In genomic region chr11:106816316-106816715, GRCm38 (mm10) we compare ENCODE assay signal across 25 mouse cellular contexts. TPM values are rescaled to one million over a fixed set of nuclear protein-coding genes. Genes with fewer than 3 reads are reported as not detected.
A peak's percentile ranks its signal among the peaks of the same experiment; 100 is the strongest.
DNase-seq lines count a peak whose midpoint lies in the region; ATAC-seq and TF ChIP-seq lines count a peak whose summit lies in the region.
"Had no signal": no experiment of that assay in that cellular context is flagged by ENCODE, and none has a peak within 500 bp of the region (broad histone marks: within the 10 kb centered on the region; RNA-seq: fewer than 3 reads in every experiment).

No protein-coding gene starts in this region.

- no peak overlapping the region for H3K9ac ChIP-seq in hindbrain, embryonic 15.5 days
- no peak overlapping the region for H3K9ac ChIP-seq in hindbrain, embryonic 11.5 days (ENCODE audit: low read depth, low read length)
- no peak overlapping the region for H3K9ac ChIP-seq in lung, embryonic 16.5 days (ENCODE audit: low read length)
- H3K9ac ChIP-seq: limb, embryonic 12.5 days; midbrain, embryonic 12.5 days; neural tube, embryonic 13.5 days had no signal

- ATAC-seq in hindbrain, embryonic 15.5 days (ENCODE audit: low FRiP score, low read depth): no peak
- no peak for ATAC-seq in hindbrain, embryonic 11.5 days (ENCODE audit: low FRiP score)
- peak; percentile 38; the same call in 1 of the 2 replicates for ATAC-seq in lung, embryonic 16.5 days (ENCODE audit: low read depth)
- ATAC-seq: forebrain, embryonic 14.5 days; intestine, postnatal 0 days had no signal

- 75% methylated on average over 7 of the region's 7 CpGs for WGBS in hindbrain, embryonic 15.5 days
- 80% methylated on average over 7 of the region's 7 CpGs for WGBS in hindbrain, embryonic 11.5 days
- WGBS in lung, embryonic 16.5 days: 58% methylated on average over 7 of the region's 7 CpGs

- no peak overlapping the region for H3K4me2 ChIP-seq in hindbrain, embryonic 15.5 days
- H3K4me2 ChIP-seq in hindbrain, embryonic 11.5 days (replicated peaks; ENCODE audit: low read depth, low read length): no peak overlapping the region
- H3K4me2 ChIP-seq in lung, embryonic 16.5 days (ENCODE audit: low read depth, low read length): no peak overlapping the region
- H3K4me2 ChIP-seq: limb, embryonic 12.5 days; liver, embryonic 11.5 days; midbrain, embryonic 12.5 days; neural tube, embryonic 13.5 days had no signal

- peaks cover 15% of the 10 kb centered on the region for H3K4me1 ChIP-seq in hindbrain, embryonic 15.5 days (replicated peaks)
- H3K4me1 ChIP-seq in hindbrain, embryonic 11.5 days (replicated peaks; ENCODE audit: control insufficient read depth, insufficient read depth, low read length): no peaks in the 10 kb centered on the region
- peaks cover 4% of the 10 kb centered on the region; the same call in 1 of the 2 replicates for H3K4me1 ChIP-seq in lung, embryonic 16.5 days (replicated peaks; ENCODE audit: control insufficient read depth, insufficient read depth, low read length)
- H3K4me1 ChIP-seq: hindbrain, embryonic 10.5 days; midbrain, embryonic 12.5 days had no signal

- no peaks in the 10 kb centered on the region for H3K9me3 ChIP-seq in hindbrain, embryonic 15.5 days
- no peaks in the 10 kb centered on the region for H3K9me3 ChIP-seq in hindbrain, embryonic 11.5 days (ENCODE audit: control insufficient read depth, low read length)
- H3K9me3 ChIP-seq in lung, embryonic 16.5 days (ENCODE audit: control insufficient read depth, low read length): no peaks in the 10 kb centered on the region
- H3K9me3 ChIP-seq: G1E; hindbrain, embryonic 10.5 days; limb, embryonic 12.5 days; midbrain, embryonic 12.5 days; neural tube, embryonic 13.5 days had no signal

- no peaks in the 10 kb centered on the region for H3K27me3 ChIP-seq in hindbrain, embryonic 15.5 days
- H3K27me3 ChIP-seq in hindbrain, embryonic 11.5 days (ENCODE audit: control insufficient read depth, insufficient read depth, low read length): no peaks in the 10 kb centered on the region
- no peaks in the 10 kb centered on the region for H3K27me3 ChIP-seq in lung, embryonic 16.5 days (ENCODE audit: control insufficient read depth, insufficient read depth, low read depth, low read length)
- H3K27me3 ChIP-seq: limb, embryonic 12.5 days; midbrain, embryonic 12.5 days; neural tube, embryonic 13.5 days had no signal

- no peak for TF ChIP-seq CTCF in layer of hippocampus, adult 2 months (conservative IDR thresholded peaks at IDR 0.05)

- peak; percentile 46 to 54 for DNase-seq in cerebellum, postnatal 10 days
- DNase-seq in cerebellum, postnatal 4 days (ENCODE audit: low spot score in 2 of 2): no peak
- DNase-seq in hindbrain, embryonic 11.5 days (ENCODE audit: low spot score): no peak
- no peak for DNase-seq in layer of hippocampus, adult 2 months (ENCODE audit: low spot score in 2 of 2)
- no peak for DNase-seq in layer of hippocampus, adult 9-10 months (ENCODE audit: low spot score)
- no peak for DNase-seq in lung, postnatal 36 days
- DNase-seq: adrenal gland, adult 8-10 months; cerebellum, adult 9-11 months; heart, adult 2 months; heart, postnatal 14 days; lung, postnatal 10 days; right cerebral cortex, postnatal 4 days; thymus, adult 18-20 months; thymus, postnatal 25 days had no signal

- H3K36me3 ChIP-seq in hindbrain, embryonic 15.5 days: peaks cover 65% of the 10 kb centered on the region
- H3K36me3 ChIP-seq in hindbrain, embryonic 11.5 days (ENCODE audit: control insufficient read depth, insufficient read depth, low read length): peaks cover 9% of the 10 kb centered on the region
- H3K36me3 ChIP-seq in lung, embryonic 16.5 days (ENCODE audit: control insufficient read depth, insufficient read depth, low read length): peaks cover 41% of the 10 kb centered on the region

- H3K4me3 ChIP-seq in hindbrain, embryonic 15.5 days: no peak overlapping the region
- no peak overlapping the region for H3K4me3 ChIP-seq in hindbrain, embryonic 11.5 days (ENCODE audit: low read depth, low read length)
- H3K4me3 ChIP-seq in layer of hippocampus, adult 2 months: no peak overlapping the region
- no peak overlapping the region for H3K4me3 ChIP-seq in lung, embryonic 16.5 days (ENCODE audit: low read length)
- H3K4me3 ChIP-seq: heart, adult 2 months; hindbrain, embryonic 10.5 days; limb, embryonic 12.5 days; midbrain, embryonic 12.5 days; neural tube, embryonic 13.5 days had no signal

- 0 out of 2 replicates have a peak overlapping the region, but pooled peaks have one; percentile 8 for H3K27ac ChIP-seq in hindbrain, embryonic 15.5 days (replicated peaks)
- no peak overlapping the region for H3K27ac ChIP-seq in hindbrain, embryonic 11.5 days (ENCODE audit: low read depth, low read length)
- peak overlapping the region; percentile 24; the same call in 1 of the 2 replicates for H3K27ac ChIP-seq in layer of hippocampus, adult 2 months
- H3K27ac ChIP-seq in lung, embryonic 16.5 days (ENCODE audit: low read length): no peak overlapping the region
- H3K27ac ChIP-seq: heart, adult 2 months; hindbrain, embryonic 10.5 days; limb, embryonic 12.5 days; midbrain, embryonic 12.5 days; neural tube, embryonic 13.5 days; stomach, postnatal 0 days had no signal

RNA-seq across cellular contexts. Expression of gene Cep95, which starts 27.3 kb away (rescaled TPM):
- 14.0 and 16.1 TPM in 2 replicates for polyA plus RNA-seq in hindbrain, embryonic 15.5 days (2015; fragmentation: Nextera tagmentation; extraction: Ambion mirVana)
- polyA plus RNA-seq in hindbrain, embryonic 11.5 days (2014; fragmentation: Nextera tagmentation; extraction: Ambion mirVana): 19.4 and 22.5 TPM in 2 replicates
- 10 to 100 TPM; 13.6 to 18.8 TPM for total RNA-seq in layer of hippocampus, adult 2 months (2021)
- polyA plus RNA-seq in lung, embryonic 16.5 days (2015; fragmentation: Nextera tagmentation; extraction: Ambion mirVana): 21.8 and 22.6 TPM in 2 replicates

RNA-seq across cellular contexts. Expression of gene Ddx5, which starts 27.3 kb away (rescaled TPM):
- polyA plus RNA-seq in hindbrain, embryonic 15.5 days (2015; fragmentation: Nextera tagmentation; extraction: Ambion mirVana): 340 and 351 TPM in 2 replicates
- polyA plus RNA-seq in hindbrain, embryonic 11.5 days (2014; fragmentation: Nextera tagmentation; extraction: Ambion mirVana): 544 and 600 TPM in 2 replicates
- total RNA-seq in layer of hippocampus, adult 2 months (2021): 100 to 1,000 TPM; 779 to 834 TPM
- 352 and 357 TPM in 2 replicates for polyA plus RNA-seq in lung, embryonic 16.5 days (2015; fragmentation: Nextera tagmentation; extraction: Ambion mirVana)

RNA-seq across cellular contexts. Expression of gene Polg2, which starts 37.0 kb away (rescaled TPM):
- polyA plus RNA-seq in hindbrain, embryonic 15.5 days (2015; fragmentation: Nextera tagmentation; extraction: Ambion mirVana): 8.4 and 8.8 TPM in 2 replicates
- 9.5 and 11.0 TPM in 2 replicates for polyA plus RNA-seq in hindbrain, embryonic 11.5 days (2014; fragmentation: Nextera tagmentation; extraction: Ambion mirVana)
- total RNA-seq in layer of hippocampus, adult 2 months (2021): 1 to 10 TPM; 3.1 to 5.0 TPM
- 9.0 and 9.9 TPM in 2 replicates for polyA plus RNA-seq in lung, embryonic 16.5 days (2015; fragmentation: Nextera tagmentation; extraction: Ambion mirVana)

Comparison
In these comparisons a context has a peak if more than half of its experiments do, and no peak if none do; other contexts are left out.
1. DNase-seq: peak in cerebellum, postnatal 10 days (2 of 2); none in cerebellum, postnatal 4 days (0 of 2), hindbrain, embryonic 11.5 days (single experiment), layer of hippocampus, adult 2 months (0 of 2), layer of hippocampus, adult 9-10 months (single experiment) and lung, postnatal 36 days (single experiment).
2. H3K27ac ChIP-seq: peak in hindbrain, embryonic 15.5 days (single experiment) and layer of hippocampus, adult 2 months (single experiment); none in hindbrain, embryonic 11.5 days (single experiment) and lung, embryonic 16.5 days (single experiment).